Mouse (Mus musculus) adipocyte (in vitro differentiated cells): ENCODE data around the gene Trim29.
A peak's percentile ranks its signal among the peaks of the same experiment; 100 is the strongest.

Source experiments
- DNase-seq: peaks from one replicate; pipeline ENCODE4 v3.0.0-alpha.2; 2016; ENCODE audit warnings: low spot score

The Trim29 gene

DNA sequence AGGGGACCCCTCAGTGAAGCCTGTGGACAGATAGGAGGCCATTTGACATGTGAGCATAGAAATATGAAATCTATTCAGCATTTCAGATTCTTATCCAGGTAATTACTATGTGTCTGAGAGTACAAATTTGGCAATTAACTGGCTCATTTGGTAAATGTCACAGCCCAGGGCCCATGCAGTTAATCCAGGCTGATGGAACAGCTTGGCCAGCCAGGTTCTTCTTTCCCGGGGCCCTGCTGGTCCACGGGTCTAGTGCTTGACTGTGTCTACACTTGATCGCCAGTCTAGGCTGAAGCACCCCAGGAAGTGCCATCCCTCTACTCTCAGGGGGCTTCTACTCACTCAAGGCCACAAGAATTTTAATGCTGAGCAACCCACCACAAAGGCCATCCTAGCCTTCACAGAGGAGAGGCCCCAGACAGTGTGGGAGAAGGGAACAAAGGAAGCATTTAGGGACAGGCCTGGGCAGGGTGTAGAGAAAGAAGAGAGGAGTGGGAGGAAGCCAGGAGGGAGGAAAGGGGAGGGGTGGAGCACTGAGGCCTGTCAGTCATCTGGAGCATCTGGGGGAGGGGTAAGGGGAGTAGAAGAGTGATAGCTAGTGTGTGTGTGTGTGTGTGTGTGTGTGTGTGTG, 4.8 kb downstream of the Trim29 start:
- DNase-seq = no peak

DNA sequence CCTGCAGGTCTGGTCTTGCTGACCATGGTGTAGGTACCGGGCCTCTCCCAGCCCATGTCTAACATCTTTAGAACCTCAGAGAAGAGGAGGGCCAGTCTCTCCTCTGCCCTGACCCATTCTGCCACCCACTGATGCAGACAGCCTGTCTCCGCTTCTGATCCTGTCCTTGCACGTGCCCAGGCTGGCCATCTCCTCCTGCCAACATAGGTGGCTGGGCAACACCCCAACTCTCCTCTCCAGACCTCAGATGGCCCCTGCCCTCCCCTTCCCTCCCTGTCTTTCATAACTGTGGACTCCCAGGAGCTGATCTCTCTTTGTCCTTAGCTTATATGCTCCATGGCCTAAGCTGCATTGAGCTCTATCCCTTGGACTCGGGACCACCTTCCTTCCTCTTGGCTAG, 5.8 kb downstream of the Trim29 start:
- no peak for DNase-seq

DNA sequence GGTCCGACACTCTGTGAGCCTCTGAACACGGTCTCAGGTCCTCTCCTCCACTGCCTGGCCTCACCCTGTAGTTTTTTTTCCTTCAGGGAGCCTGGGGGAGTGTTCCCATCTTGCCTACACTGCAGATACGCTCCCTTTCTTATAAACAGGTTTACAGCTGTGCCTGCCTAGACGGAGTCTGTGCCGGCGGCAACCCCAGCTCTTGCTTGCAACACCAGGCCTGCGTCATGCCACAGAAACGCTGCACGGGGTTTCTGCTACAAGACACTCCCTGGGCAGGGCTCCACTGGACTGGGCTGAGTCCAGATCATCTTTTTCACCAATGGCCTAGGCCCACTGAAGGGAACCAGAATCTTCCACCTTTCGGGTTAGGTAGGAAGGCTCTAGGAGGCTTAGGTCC, 8.0 kb downstream of the Trim29 start:
- no peak for DNase-seq

DNA sequence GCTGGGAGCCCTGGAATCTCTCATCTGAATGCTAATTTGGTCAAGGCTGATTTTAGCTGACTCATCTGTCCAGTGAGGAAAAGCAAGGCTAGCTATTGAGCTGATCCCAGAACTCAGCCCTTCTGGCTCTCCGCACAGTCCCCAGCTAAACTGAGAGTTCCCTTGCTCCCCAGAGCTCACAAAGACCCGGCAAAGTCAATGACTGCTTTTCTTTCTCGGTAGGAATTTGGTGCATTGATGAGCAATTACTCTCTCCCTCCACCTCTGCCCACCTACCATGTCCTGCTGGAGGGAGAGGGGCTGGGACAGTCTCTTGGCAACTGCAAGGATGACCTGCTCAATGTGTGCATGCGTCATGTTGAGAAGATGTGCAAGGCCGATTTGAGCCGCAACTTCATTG, 11.3 kb downstream of the Trim29 start:
- DNase-seq = no peak

DNA sequence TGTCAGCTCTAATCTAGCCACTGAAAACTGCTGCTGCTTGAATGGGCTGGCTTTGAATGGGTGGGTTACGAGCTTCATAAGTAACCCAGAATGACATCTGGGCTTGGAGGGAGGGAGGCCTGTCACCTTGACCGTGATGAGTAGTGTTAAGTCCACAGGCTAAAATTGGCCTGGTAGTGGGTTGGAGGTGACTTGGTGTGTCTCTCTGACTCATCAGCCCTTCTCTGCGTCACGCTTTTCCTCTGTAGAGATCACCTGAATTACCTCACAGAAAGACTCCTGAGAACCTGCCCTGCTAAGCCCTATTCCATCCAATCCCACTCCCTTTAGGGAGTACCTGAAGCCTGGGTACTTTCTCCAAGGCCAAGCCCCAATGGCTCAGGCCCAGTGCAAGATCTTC, 12.0 kb downstream of the Trim29 start:
- DNase-seq = no peak

DNA sequence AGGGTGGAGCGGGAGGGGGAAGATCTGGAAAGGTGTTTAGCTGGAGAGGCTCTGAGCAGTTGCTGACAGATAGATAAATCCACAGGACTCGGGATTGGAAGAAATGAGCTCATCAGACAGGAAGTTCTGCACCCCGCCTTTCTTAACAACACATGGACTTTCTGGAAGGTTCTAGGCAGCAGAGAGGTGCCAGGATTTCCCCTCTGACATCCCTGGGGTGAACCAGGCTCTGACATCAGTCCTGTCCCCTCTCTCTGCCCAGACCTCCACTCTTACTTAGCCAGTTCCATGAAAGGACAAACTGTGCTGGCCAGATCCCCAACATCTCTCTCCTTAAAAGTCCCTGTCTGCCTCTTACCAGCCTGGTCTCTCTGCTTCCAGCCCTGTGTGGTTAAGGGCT, 14.8 kb downstream of the Trim29 start:
- no peak for DNase-seq

DNA sequence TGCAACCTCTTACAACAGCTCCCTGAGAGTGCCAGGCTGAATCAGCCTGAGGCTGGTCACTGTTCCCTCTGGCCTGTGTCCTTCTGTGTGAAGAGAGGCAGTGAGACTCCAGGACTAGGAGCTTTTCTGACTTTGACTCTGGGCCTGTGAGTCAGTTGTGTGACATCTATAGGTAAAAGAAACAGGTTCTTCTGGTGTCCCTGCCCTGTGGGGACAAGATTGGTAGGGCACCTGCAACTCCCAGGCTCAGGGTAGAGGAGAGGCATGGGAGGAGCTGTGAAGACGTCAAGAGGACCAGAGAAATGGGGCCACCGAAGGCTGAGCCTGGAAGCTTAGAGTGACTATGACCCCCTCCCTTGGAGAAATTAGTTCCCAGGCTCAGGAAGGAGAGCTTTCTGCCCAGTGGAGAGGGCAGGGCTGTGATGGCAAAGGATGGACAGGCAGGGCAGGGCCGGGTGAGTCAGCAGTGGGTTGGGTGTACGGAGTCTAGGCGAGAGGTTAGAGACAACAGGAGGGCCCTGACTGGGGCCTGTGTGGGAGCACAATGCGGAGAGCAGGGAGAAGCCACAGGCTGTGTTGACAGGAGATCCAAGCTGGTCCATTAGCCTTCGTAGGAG, 15.5 kb downstream of the Trim29 start:
- DNase-seq = peak; percentile 70

DNA sequence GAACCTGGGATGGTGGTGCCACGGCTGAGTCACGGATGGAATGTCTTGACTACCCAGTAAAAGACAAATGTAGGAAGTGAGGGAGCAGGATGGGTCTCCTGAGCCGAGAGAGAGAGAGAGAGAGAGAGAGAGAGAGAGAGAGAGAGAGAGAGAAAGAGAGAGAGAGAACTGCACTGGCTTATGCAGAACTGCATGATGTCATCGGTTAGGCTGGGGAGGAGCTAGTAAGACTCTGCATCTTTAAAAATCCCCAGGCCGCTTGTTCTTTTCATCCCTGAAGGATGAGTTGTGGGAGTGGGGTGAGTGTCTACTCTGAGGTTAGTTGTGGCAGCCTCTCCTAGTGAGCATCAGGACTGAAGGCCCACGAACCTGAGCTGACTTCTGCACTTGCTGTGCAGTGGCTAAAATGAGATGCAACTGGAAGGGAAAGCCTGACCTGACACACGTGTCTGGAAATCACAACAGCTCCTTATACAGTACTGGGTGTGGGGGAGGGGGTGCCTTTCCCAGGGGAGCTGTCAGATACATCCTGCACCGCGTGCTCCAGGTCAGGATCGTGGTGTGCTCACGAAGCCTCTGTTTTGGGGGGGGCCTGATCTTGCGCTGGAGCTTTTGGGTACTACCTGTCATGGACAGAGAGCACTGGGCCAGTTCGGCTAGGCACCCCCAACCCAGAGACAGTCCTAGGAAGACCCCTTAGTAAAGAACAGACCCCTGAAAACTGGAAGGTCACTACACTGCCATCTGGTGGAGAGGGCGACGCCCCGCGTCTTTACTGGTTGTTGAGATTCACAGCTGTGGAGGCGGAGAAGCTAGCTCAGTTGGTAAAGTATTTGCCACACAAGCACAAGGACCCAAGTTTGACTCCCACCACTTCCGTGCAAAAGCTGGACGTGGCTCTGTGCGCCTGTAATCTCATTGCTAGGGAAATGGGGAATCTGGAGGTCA, 16.8 kb downstream of the Trim29 start:
- DNase-seq = no peak

DNA sequence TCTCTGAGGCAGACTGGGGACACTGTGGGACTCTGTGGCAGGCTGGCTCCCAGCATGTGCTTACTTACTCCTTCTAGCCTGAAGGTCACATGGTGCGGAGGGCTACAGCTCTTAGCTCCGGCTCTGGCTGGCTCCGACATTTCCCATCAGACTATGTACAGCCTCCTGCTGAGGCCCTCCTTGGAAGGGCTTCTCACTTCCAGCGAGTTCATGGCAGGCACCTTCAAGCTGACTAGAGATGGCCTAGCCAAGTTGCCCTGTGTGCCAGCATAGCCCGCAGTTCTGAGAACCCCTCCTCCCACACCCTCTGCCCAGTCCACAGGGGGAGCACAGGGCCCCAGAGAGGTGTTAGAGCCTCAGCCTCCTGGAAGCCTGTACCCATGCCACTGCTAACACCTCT, 19.8 kb downstream of the Trim29 start:
- DNase-seq = no peak

DNA sequence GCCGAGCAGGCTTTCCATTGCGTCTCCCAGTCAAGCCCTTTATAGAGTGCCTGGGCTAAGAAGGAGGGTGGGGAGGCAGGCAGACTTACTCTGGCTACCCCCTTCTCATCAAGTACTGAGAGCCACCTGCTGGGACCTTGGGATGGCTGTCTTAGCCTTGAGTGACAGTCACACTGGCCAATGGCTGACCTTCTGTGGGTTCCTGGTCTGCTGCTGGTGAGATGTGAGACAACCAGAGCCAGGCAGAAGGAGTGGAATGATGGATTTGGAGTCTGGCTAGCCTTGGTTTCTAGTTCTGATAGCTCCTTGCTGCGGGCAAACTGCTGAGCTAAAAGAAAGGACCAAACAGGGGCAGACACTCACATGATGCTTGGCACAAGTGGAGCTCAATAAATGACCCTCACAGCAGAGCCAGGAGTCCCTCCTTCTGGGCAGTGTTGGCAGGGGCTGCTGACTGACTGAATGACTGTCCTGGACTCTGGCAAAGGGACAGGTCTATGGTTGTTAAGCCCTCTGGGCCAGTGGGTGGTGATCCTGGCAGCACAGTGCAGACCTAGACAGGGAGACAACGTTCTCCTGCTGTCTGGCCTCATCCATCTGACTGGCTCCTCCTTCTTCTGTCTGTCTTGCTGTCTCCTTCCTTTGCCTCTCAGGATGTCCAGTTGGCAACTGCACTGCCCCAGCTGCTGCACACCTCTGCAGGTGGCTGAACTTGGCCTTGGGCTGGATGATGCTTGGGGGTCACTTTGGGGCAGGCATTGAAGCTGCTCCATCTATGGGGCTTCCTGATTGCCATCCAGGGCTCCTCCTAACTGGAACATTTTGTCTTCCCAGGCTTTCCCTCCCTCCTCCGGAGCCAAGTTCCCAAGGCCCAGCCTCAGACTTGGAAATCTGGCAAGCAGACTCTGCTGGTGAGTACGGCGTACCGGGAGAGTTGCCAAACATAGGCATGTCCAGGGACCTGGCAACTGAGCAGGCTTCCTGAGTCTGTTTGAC, 21.1 kb downstream of the Trim29 start:
- peak; percentile 85 for DNase-seq

DNA sequence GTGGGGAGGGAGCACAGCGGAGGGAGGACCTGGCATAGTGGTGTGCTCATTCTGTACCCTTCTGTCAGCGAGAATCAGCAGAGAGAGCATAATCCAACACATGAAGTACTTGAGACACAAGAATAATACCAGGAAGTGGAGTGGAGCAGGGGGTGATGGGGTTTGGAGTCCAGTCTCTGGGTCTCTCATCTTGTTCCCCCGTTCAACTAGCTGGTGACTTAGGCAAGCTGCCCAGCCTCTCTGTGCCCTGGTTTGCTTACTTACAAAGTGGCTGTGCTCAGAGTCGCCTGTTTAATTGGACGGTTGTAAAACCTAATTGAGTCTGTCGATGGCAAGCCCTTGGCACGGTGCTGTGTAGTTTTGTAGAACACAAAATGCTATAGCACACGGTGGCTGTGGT, 23.8 kb downstream of the Trim29 start:
- no peak for DNase-seq

DNA sequence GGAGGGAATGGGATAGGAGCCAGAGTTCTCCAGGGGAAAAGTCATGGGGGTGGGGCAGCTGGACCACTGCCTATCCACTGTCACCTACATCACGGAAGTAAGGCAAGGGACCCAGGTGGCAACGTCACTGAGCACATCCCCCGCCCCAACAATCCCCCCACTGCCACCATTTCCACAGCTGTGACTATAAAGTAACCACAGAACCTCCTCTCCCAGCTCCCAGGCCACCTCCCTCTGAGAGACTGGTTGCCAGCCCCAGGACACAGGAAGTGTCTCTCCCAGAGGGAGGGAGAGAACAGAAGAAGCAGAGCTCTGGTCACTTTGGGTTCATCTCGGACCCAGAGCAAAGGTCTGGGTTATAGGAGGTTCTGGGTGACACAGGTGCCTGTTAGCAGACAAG, 27.0 kb downstream of the Trim29 start:
- DNase-seq = no peak

DNA sequence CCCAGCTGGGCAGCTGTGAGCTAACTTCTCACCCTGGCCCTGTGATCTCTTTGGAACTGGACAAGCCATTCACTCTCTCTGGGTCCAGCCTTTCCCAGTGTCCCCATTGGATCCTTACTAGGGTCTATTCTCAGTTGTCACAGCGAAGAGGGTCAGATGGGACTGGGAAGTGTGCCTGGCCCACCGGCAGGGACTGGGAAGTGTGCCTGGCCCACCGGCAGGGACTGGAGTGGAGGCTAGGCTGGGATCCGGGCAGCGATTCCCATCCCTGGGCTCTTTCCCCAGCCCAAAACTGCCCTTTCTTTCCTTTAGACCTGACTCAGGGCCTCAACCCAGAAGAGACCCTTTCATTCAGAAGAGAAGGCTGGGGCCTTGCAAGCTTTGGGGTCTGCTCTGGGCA, 27.4 kb downstream of the Trim29 start:
- no peak for DNase-seq

DNA sequence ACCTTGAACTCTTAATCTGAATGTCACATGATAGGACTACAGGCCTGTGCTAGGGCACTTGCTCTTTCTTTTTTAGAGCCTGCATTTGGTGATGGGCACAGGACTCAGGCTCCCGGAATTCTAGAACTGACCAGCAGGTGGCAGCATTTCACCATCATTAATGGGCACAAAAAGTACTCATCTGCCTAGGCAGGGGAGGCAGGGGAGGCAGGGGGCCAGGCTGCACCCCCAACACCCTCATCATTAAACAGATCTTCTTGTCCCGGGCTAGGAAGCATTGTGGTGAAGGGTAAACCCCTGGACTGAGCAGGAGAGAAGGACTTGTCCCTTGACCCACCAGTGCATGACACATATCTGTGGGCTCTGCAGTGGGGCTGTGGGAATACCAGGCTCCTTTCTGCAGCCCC, 29.0 kb downstream of the Trim29 start:
- peak; percentile 75 for DNase-seq

DNA sequence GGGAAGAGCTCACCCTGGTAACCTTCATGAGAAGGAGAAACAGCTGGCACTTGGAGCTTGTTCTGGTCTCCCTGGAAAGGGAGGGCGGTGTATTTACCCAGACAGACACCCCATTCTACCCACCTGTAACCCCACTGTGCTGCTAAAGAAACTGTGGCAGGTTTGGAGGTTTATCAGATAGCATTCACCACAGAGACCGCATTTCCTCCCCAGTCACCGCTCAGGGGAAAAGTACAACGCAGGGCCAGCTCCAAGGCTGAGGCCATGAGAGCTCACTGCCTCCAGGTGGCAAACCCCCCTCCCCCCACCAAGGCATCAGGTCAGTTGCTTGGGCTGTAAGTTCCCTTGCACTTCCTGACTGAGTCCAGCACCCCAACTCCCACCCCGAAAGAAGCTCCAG, 39.4 kb downstream of the Trim29 start:
- DNase-seq = no peak

DNA sequence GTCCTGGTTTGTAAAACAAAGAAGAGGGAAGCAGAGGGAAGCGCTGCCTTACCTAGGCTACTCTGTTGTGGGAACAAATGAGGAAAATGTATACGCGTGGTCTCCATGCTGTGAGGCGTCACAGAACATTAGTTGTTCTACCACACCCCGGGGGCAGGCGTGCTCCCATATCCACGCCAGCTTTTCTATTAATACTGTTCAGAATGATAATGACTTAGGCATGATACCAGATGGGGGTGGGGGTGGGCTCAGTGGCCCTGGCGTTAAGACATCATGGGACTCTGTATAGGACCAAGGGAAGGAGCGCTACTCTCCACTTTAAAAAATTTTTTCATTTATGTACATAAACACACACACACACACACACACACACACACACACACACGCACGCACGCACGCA, 40.4 kb downstream of the Trim29 start:
- no peak for DNase-seq

DNA sequence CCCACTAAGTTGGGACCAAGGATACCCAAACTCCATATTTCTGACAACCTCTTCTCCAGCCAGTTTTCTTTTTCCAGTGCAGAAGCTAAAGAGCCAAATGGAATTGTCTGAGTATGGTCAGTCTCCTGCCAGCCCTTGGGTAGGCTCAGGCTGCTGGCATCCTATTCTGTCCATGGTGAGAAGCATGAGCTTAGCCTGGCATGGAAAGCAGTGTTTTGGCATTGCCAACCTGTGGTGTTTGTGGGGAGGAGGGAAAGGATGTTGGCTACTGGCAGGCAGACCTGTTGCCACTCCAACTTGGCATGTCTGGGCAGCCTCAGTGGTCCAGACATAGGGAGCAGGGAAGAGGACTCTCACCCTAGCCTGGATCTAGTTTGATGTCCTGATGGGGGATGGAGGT, 46.4 kb downstream of the Trim29 start:
- DNase-seq = no peak

DNA sequence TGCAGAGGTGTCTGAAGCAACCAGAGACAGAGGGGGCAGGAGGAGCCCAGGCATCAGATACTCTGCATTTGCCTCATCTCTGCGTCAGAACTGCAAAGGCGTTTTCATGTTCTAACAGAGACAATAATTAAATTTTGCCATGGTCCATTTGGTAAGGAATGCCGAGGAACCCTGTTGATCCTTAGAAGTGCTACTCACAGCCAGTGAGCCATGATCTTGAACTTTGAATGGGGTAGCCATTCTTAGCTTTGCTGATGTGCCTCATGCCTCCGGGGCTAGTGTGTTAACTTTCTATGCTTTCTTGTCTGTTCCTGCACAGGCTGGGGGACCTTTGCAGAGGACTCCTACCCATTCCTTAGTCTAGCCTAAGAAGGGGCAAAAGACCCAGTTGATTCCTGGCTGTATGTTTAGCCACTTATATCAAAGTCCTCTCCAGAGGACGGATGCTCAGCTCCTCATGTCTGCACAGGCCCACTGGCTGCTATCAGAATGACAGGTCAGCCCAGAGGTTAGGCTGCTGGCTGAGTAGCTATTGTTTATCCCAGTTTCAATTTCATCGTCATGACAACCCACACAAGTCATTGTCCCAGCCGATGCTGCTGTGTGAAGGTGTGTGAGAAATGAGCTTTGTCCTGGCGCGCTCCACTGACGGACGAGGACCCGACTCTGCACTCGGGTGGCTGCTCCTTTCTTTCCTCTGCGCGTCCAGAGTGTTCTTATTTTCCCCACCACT, 48.1 kb downstream of the Trim29 start:
- no peak for DNase-seq

DNA sequence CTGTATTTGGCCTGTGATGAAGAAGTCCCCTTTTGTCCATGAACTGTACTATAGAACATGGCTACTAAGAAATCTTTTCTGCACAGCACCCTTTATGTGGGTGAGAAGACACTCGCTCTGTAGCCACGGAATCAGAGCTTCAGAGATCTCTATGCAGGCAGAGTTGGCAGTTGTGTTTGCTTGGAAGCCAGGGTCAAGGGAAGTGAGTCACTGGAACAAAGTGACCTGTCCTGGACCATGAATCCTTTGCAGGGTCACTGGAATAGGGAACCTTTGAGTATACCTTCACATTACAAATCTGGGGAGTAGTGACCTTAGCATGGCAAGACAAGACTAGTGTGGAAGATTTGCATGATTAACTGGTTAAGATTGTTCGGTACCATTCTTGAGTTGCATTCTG, 58.1 kb downstream of the Trim29 start:
- no peak for DNase-seq

DNA sequence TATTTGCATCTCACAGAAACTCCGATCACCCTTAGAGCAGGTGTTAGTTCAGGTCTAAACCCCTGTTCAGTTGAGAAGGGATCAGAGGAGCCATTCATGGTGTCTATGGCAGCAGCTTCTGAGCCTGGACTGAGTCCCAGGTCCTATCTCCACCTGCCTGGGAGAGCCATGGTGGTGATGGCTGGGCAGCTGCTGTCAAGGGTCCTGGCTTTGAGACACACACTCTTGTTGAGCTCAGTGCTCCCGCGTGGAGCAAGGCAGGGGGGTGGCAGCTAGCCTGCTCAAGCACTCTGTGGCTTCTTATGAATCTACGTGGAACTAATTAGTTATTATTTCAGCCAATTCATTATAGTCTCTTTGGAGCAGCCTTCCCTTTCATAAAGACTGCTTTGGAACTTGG, 73.2 kb downstream of the Trim29 start:
- no peak for DNase-seq

DNA sequence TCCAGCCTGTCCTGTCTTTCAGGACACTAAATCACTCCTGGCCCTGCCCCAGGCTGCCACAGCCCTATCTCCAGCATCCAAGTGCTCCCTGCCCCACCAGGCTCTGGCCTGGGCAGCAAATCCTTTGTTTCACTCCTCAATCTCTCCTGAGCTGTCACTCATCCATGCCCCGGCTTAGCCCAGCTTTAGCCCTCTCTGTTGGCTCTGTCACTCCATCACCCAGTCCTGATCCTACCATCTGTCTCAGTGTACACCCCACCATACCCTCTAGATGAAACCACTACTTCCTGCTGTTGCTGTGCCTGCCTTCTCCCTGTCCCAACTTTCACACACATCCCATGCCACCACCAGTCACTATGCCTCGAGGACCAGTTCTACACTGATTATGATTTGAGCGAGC, 73.8 kb downstream of the Trim29 start:
- DNase-seq = no peak
